Comparison of ENCODE assay signal across 17 mouse cellular contexts in genomic region chr11:27203330-27204214, GRCm38 (mm10).
DNase-seq lines count a peak whose midpoint lies in the region; ATAC-seq and TF ChIP-seq lines count a peak whose summit lies in the region.
"Had no signal": no experiment of that assay in that cellular context is flagged by ENCODE, and none has a peak within 500 bp of the region (broad histone marks: within the 10 kb centered on the region; RNA-seq: fewer than 3 reads in every experiment).

No protein-coding gene starts in this region.

- H3K36me3 ChIP-seq in forebrain, embryonic 14.5 days (ENCODE audit: control insufficient read depth, insufficient read depth, low read length): no peaks in the 10 kb centered on the region
- H3K36me3 ChIP-seq in forebrain, embryonic 10.5 days (replicated peaks): no peaks in the 10 kb centered on the region
- H3K36me3 ChIP-seq in kidney, embryonic 14.5 days (ENCODE audit: control insufficient read depth, insufficient read depth, low read length): no peaks in the 10 kb centered on the region
- H3K36me3 ChIP-seq in kidney, adult 2 months (ENCODE audit: control insufficient read depth, insufficient read depth, low read length): no peaks in the 10 kb centered on the region
- H3K36me3 ChIP-seq in forebrain, embryonic 16.5 days (ENCODE audit: control insufficient read depth, insufficient read depth): no peaks in the 10 kb centered on the region
- no peaks in the 10 kb centered on the region for H3K36me3 ChIP-seq in liver, embryonic 11.5 days (ENCODE audit: control insufficient read depth, insufficient read depth, low read length)
- H3K36me3 ChIP-seq: heart, embryonic 12.5 days; hindbrain, embryonic 10.5 days; hindbrain, embryonic 15.5 days had no signal

- no peak overlapping the region for H3K4me3 ChIP-seq in forebrain, embryonic 14.5 days (ENCODE audit: low read depth, low read length)
- no peak overlapping the region for H3K4me3 ChIP-seq in forebrain, embryonic 10.5 days
- no peak overlapping the region for H3K4me3 ChIP-seq in kidney, embryonic 14.5 days (ENCODE audit: low read length)
- H3K4me3 ChIP-seq in kidney, adult 2 months (ENCODE audit: insufficient read depth, low read depth, low read length): no peak overlapping the region
- H3K4me3 ChIP-seq in forebrain, embryonic 16.5 days (replicated peaks; ENCODE audit: low read length): no peak overlapping the region
- H3K4me3 ChIP-seq in liver, embryonic 11.5 days (ENCODE audit: low read depth, low read length): no peak overlapping the region
- H3K4me3 ChIP-seq: heart, embryonic 12.5 days; hindbrain, embryonic 10.5 days; hindbrain, embryonic 15.5 days had no signal

- no peaks in the 10 kb centered on the region for H3K4me1 ChIP-seq in forebrain, embryonic 14.5 days (ENCODE audit: control insufficient read depth, insufficient read depth, low read length)
- H3K4me1 ChIP-seq in forebrain, embryonic 10.5 days: no peaks in the 10 kb centered on the region
- no peaks in the 10 kb centered on the region for H3K4me1 ChIP-seq in kidney, embryonic 14.5 days (ENCODE audit: control insufficient read depth, insufficient read depth, low read length)
- no peaks in the 10 kb centered on the region for H3K4me1 ChIP-seq in kidney, adult 2 months (ENCODE audit: control insufficient read depth, insufficient read depth, low read length)
- H3K4me1 ChIP-seq in forebrain, embryonic 16.5 days (replicated peaks; ENCODE audit: control insufficient read depth, insufficient read depth, low read length): 0 out of 2 replicates have a peak, but pooled peaks cover 4% of the 10 kb centered on the region
- no peaks in the 10 kb centered on the region for H3K4me1 ChIP-seq in liver, embryonic 11.5 days (replicated peaks; ENCODE audit: control insufficient read depth, insufficient read depth, low read length)
- H3K4me1 ChIP-seq: heart, embryonic 12.5 days; hindbrain, embryonic 10.5 days; hindbrain, embryonic 15.5 days had no signal

- TF ChIP-seq POLR2A in kidney, adult 2 months (IDR thresholded peaks at IDR 0.05; ENCODE audit: low read depth, low read length): no peak

- no peak overlapping the region for H3K27ac ChIP-seq in forebrain, embryonic 14.5 days (ENCODE audit: low read depth, low read length)
- no peak overlapping the region for H3K27ac ChIP-seq in forebrain, embryonic 10.5 days
- no peak overlapping the region for H3K27ac ChIP-seq in kidney, embryonic 14.5 days (ENCODE audit: low read depth, low read length)
- H3K27ac ChIP-seq in kidney, adult 2 months (ENCODE audit: insufficient read depth, low read depth, low read length): no peak overlapping the region
- no peak overlapping the region for H3K27ac ChIP-seq in forebrain, embryonic 16.5 days (ENCODE audit: low read length)
- no peak overlapping the region for H3K27ac ChIP-seq in liver, embryonic 11.5 days (ENCODE audit: low read depth, low read length)
- H3K27ac ChIP-seq: hindbrain, embryonic 10.5 days; hindbrain, embryonic 15.5 days had no signal

- no peaks in the 10 kb centered on the region for H3K9me3 ChIP-seq in forebrain, embryonic 14.5 days (replicated peaks; ENCODE audit: control insufficient read depth, low read length)
- no peaks in the 10 kb centered on the region for H3K9me3 ChIP-seq in forebrain, embryonic 10.5 days
- no peaks in the 10 kb centered on the region for H3K9me3 ChIP-seq in kidney, embryonic 14.5 days (ENCODE audit: control insufficient read depth, low read length)
- H3K9me3 ChIP-seq in forebrain, embryonic 16.5 days (ENCODE audit: control insufficient read depth, low read length): no peaks in the 10 kb centered on the region
- no peaks in the 10 kb centered on the region for H3K9me3 ChIP-seq in liver, embryonic 11.5 days (ENCODE audit: control insufficient read depth, low read length)
- H3K9me3 ChIP-seq: hindbrain, embryonic 10.5 days; hindbrain, embryonic 15.5 days had no signal

- H3K4me2 ChIP-seq in forebrain, embryonic 14.5 days (ENCODE audit: low read length): no peak overlapping the region
- H3K4me2 ChIP-seq in kidney, embryonic 14.5 days (replicated peaks; ENCODE audit: low read depth, low read length): no peak overlapping the region
- no peak overlapping the region for H3K4me2 ChIP-seq in forebrain, embryonic 16.5 days (ENCODE audit: low read length)
- H3K4me2 ChIP-seq in liver, embryonic 11.5 days: no peak overlapping the region
- H3K4me2 ChIP-seq: heart, embryonic 12.5 days; hindbrain, embryonic 15.5 days had no signal

- no peaks in the 10 kb centered on the region for H3K27me3 ChIP-seq in forebrain, embryonic 14.5 days (replicated peaks; ENCODE audit: control insufficient read depth, insufficient read depth, low read length)
- H3K27me3 ChIP-seq in forebrain, embryonic 10.5 days (ENCODE audit: poor library complexity, severe bottlenecking): no peaks in the 10 kb centered on the region
- H3K27me3 ChIP-seq in kidney, embryonic 14.5 days (ENCODE audit: control insufficient read depth, insufficient read depth, low read length): no peaks in the 10 kb centered on the region
- no peaks in the 10 kb centered on the region for H3K27me3 ChIP-seq in kidney, adult 2 months (replicated peaks; ENCODE audit: control insufficient read depth, insufficient read depth, low read length)
- H3K27me3 ChIP-seq in forebrain, embryonic 16.5 days (replicated peaks; ENCODE audit: control insufficient read depth, insufficient read depth, low read length): no peaks in the 10 kb centered on the region
- no peaks in the 10 kb centered on the region for H3K27me3 ChIP-seq in liver, embryonic 11.5 days (replicated peaks; ENCODE audit: control insufficient read depth, insufficient read depth, low read length)
- H3K27me3 ChIP-seq: CH12.LX; heart, embryonic 12.5 days; hindbrain, embryonic 15.5 days had no signal

- no peak overlapping the region for H3K9ac ChIP-seq in forebrain, embryonic 14.5 days (ENCODE audit: low read length)
- no peak overlapping the region for H3K9ac ChIP-seq in kidney, embryonic 14.5 days (ENCODE audit: low read depth, low read length)
- H3K9ac ChIP-seq in forebrain, embryonic 16.5 days (replicated peaks; ENCODE audit: low read depth, low read length): no peak overlapping the region
- no peak overlapping the region for H3K9ac ChIP-seq in liver, embryonic 11.5 days (ENCODE audit: low read depth, low read length)
- H3K9ac ChIP-seq: heart, embryonic 12.5 days; hindbrain, embryonic 15.5 days had no signal

- TF ChIP-seq CTCF in kidney, adult 2 months (conservative IDR thresholded peaks at IDR 0.05; ENCODE audit: insufficient read depth, insufficient read length, low read depth, low read length): no peak

- DNase-seq in forebrain, embryonic 14.5 days (ENCODE audit: low spot score): peak; percentile 41
- no peak for DNase-seq in forebrain, embryonic 10.5 days (ENCODE audit: extremely low spot score, low spot score)
- no peak for DNase-seq in kidney, adult 2 months
- peak; percentile 41 for DNase-seq in Muller cell, postnatal 12 days (ENCODE audit: inconsistent ontology term)
- no peak for DNase-seq in liver, embryonic 11.5 days (ENCODE audit: low spot score)
- DNase-seq: adrenal gland, adult 2 months; adrenal gland, postnatal 25 days; cerebellum, adult 2 months; gastrocnemius, postnatal 14 days had no signal

- ATAC-seq in forebrain, embryonic 14.5 days: peak; percentile 76
- ATAC-seq in kidney, embryonic 14.5 days (ENCODE audit: low FRiP score, low TSS enrichment): peak; percentile 68
- ATAC-seq in forebrain, embryonic 16.5 days: peak; percentile 89
- ATAC-seq in liver, embryonic 11.5 days (replicated peaks; ENCODE audit: low FRiP score): no peak
- ATAC-seq: inflammation-experienced regulatory T-cells, adult 6 months; intestine, postnatal 0 days had no signal

- 72% methylated on average over 17 of the region's 17 CpGs for WGBS in forebrain, embryonic 14.5 days
- 83% methylated on average over 17 of the region's 17 CpGs for WGBS in forebrain, embryonic 10.5 days
- WGBS in kidney, embryonic 14.5 days: 66% methylated on average over 17 of the region's 17 CpGs
- WGBS in kidney, adult 2 months: 38% methylated on average over 17 of the region's 17 CpGs
- 59% methylated on average over 17 of the region's 17 CpGs for WGBS in forebrain, embryonic 16.5 days
- WGBS in liver, embryonic 11.5 days: 80% methylated on average over 17 of the region's 17 CpGs

Comparison
In these comparisons a context has a peak if more than half of its experiments do, and no peak if none do; other contexts are left out.
1. DNase-seq: peak in forebrain, embryonic 14.5 days (single experiment) and Muller cell, postnatal 12 days (single experiment); none in forebrain, embryonic 10.5 days (single experiment), kidney, adult 2 months (single experiment) and liver, embryonic 11.5 days (single experiment).